Mouse (Mus musculus): ENCODE measurements around the gene Gpr152.

GRCm38 (mm10) chr19:4099056-4099455, 40.5 kb upstream of the Gpr152 start:
- TF ChIP-seq POLR2A (IDR thresholded peaks at IDR 0.05; ENCODE audit: borderline replicate concordance, extremely low read depth, low read depth, low read length) (peak; percentile 36; the same call in 1 of the 2 replicates), CTCF (IDR thresholded peaks at IDR 0.05; ENCODE audit: insufficient read depth, low read length) (peak; percentile 92)
